In genomic region chrX:11529221-11529620, GRCm38 (mm10) we compare ENCODE assay signal across 7 mouse cellular contexts.
"Had no signal": no experiment of that assay in that cellular context is flagged by ENCODE, and none has a peak within 500 bp of the region (broad histone marks: within the 10 kb centered on the region; RNA-seq: fewer than 3 reads in every experiment).

No protein-coding gene starts in this region.

- DNase-seq: lung, adult 2 months; lung, postnatal 14 days; lung, postnatal 36 days; right cerebral cortex, postnatal 14 days; thymus, adult 2 months; thymus, postnatal 25 days; thymus, postnatal 4 days had no signal
